Mouse (Mus musculus): ENCODE measurements at regions not wholly inside any gene's neighbourhood (a gene's known extent, or its start where the extent isn't known, plus 50 kb on each side); places are given as distances from the start of the nearest gene placed in this dataset.

DNA sequence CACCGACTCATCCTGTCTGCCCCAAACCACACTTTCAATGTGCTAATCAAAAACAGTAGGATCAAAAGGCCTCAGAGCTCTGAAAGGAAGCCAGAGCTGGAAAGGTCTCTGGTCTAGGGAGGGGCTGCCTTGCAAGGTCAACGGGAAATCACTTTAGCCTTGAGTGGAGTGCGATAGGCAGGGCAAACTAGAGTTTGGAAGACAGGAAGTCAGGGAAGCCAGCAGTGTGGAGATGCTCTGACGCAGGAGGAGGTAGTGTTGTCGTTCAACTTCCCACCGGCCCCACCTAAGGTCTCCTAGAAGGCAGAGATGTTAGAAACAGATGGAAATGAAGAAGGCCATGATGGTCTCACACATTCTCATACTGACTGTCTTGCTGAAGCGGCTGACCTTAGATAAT, 52.0 kb upstream of the Trp53i11 start:
- Histone ChIP-seq H3K9me3 (replicated peaks; ENCODE audit: control insufficient read depth, low read length) (no peaks in the 10 kb centered on the region), H3K4me1 (ENCODE audit: control insufficient read depth, insufficient read depth, low read length) (peaks cover 6% of the 10 kb centered on the region; the same call in 1 of the 2 replicates), H3K36me3 (ENCODE audit: control insufficient read depth, insufficient read depth, low read length) (no peaks in the 10 kb centered on the region), H3K4me2 (ENCODE audit: low read length) (no peak overlapping the region), H3K27me3 (replicated peaks; ENCODE audit: control insufficient read depth, insufficient read depth, low read length) (no peaks in the 10 kb centered on the region), H3K4me3 (ENCODE audit: low read depth, low read length) (no peak overlapping the region), H3K27ac (ENCODE audit: low read depth, low read length) (no peak overlapping the region), H3K9ac (ENCODE audit: low read length) (no peak overlapping the region)
- ATAC-seq: no peak
- no peak for DNase-seq (ENCODE audit: low spot score)
- WGBS: 87% methylated on average over 7 of the region's 7 CpGs

DNA sequence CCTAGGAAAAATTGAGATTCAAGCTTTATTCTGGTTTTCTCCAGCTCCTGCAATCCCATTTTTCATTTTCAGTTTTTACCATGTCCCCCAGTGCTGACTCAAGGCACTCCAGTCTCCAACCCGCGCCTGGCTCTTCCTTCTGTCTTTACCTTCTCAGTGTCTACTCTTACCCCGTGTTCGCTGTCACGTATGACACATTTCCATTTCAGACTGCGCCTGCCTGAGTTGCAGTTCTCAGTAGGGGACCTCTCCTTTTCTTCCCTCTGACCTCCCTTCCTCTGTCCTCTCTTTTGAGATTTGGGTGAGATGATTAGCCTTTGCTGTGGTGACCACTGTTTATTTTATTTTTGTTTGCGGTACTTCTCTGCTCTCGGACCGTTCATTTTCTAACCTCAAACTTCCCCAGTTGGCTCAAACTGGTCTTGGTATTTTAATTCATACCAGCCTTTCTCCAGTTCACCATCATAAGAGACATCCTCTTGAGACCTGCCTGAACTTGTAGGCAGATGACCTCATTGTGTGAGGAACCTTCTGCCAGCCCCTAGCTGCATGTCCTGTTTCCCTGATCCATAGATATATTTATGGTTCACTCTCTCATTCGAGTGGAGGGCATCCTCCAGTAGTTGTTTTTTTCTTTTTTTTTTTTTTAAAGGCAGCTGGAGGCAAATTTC, 53.9 kb upstream of the Trp53i11 start:
- Histone ChIP-seq H3K4me3 (ENCODE audit: low read depth, low read length) (no peak overlapping the region), H3K36me3 (ENCODE audit: control insufficient read depth, insufficient read depth, low read length) (no peaks in the 10 kb centered on the region), H3K27me3 (replicated peaks; ENCODE audit: control insufficient read depth, insufficient read depth, low read length) (no peaks in the 10 kb centered on the region), H3K9me3 (replicated peaks; ENCODE audit: control insufficient read depth, low read length) (no peaks in the 10 kb centered on the region), H3K4me2 (ENCODE audit: low read length) (no peak overlapping the region), H3K9ac (ENCODE audit: low read length) (no peak overlapping the region), H3K4me1 (ENCODE audit: control insufficient read depth, insufficient read depth, low read length) (peaks cover 6% of the 10 kb centered on the region; the same call in 1 of the 2 replicates), H3K27ac (ENCODE audit: low read depth, low read length) (no peak overlapping the region)
- DNase-seq (ENCODE audit: low spot score) (no peak), ATAC-seq (no peak)
- WGBS: 85% methylated on average over 10 of the region's 10 CpGs

DNA sequence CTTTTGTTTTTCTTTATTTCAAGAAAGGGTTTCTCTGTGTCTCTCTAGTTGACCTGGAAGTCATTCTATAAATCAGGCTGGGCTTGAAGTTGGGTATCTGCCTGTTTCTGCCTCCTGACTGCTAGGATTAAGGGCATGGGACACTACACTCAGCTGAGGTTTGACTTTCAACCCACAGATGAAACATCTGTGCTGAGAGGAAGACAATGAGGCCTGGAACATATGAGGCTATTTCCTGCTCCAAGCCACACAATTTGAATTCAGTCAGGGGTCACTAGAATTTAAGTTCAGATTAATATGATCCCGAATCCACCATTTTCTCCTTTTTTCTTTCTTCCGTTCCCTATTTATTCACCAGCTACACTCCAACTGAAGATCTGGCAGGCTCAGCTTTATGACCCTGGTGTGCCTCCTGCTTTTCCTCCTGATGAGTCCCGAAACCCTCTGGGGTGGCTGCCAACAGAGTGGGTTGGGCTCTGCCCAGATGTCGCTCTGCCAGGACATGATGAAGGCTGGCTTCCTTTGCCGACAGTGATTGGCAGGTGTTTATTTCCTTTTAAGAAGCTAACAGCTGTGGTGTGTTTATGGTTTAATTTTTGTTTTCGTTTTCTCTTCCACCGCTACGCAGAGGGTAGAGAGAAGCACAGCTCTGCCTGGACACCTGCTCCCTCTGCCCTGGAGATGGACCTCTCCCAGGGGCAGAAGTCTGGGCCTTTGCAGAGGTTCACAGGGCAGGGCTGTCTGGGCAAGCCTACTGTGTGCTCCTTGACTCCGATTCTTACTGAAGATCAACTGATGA, 55.3 kb upstream of the Trp53i11 start:
- DNase-seq (ENCODE audit: low spot score): peak; percentile 84
- Histone ChIP-seq H3K9ac (ENCODE audit: low read length) (no peak overlapping the region), H3K36me3 (ENCODE audit: control insufficient read depth, insufficient read depth, low read length) (no peaks in the 10 kb centered on the region), H3K27ac (ENCODE audit: low read depth, low read length) (peak overlapping the region; percentile 46; the same call in 1 of the 2 replicates), H3K4me3 (ENCODE audit: low read depth, low read length) (no peak overlapping the region), H3K4me2 (ENCODE audit: low read length) (no peak overlapping the region), H3K4me1 (ENCODE audit: control insufficient read depth, insufficient read depth, low read length) (peaks cover 6% of the 10 kb centered on the region; the same call in 1 of the 2 replicates), H3K9me3 (replicated peaks; ENCODE audit: control insufficient read depth, low read length) (no peaks in the 10 kb centered on the region), H3K27me3 (replicated peaks; ENCODE audit: control insufficient read depth, insufficient read depth, low read length) (no peaks in the 10 kb centered on the region)
- ATAC-seq: peak; percentile 74
- 42% methylated on average over 9 of the region's 9 CpGs for WGBS

DNA sequence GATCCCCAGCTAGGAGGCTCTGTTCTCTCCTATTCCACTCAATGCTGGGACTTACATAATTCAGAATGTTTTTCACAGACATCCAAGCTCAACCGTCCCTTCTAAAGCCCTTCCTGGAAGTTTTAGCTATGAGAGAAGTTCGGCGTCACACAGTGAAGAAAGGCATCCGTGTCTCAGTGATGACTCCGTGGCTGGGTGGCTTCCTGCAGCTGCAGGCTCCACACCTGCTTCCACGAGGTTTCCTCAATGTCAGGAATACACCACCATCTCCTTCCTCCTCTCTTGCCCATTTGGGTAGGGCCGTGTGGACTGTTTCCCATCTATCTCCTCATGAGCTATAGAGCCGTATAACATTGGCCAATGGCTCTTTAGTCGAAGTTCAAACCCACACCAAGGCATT, 56.1 kb upstream of the Trp53i11 start:
- Histone ChIP-seq H3K27me3 (replicated peaks; ENCODE audit: control insufficient read depth, insufficient read depth, low read length) (no peaks in the 10 kb centered on the region), H3K9me3 (replicated peaks; ENCODE audit: control insufficient read depth, low read length) (no peaks in the 10 kb centered on the region), H3K27ac (ENCODE audit: low read depth, low read length) (no peak overlapping the region; the same call in 1 of the 2 replicates), H3K9ac (ENCODE audit: low read length) (no peak overlapping the region), H3K4me3 (ENCODE audit: low read depth, low read length) (no peak overlapping the region), H3K4me2 (ENCODE audit: low read length) (no peak overlapping the region), H3K4me1 (ENCODE audit: control insufficient read depth, insufficient read depth, low read length) (peaks cover 6% of the 10 kb centered on the region; the same call in 1 of the 2 replicates), H3K36me3 (ENCODE audit: control insufficient read depth, insufficient read depth, low read length) (no peaks in the 10 kb centered on the region)
- ATAC-seq (no peak), DNase-seq (ENCODE audit: low spot score) (no peak)
- 91% methylated on average over 9 of the region's 9 CpGs for WGBS

DNA sequence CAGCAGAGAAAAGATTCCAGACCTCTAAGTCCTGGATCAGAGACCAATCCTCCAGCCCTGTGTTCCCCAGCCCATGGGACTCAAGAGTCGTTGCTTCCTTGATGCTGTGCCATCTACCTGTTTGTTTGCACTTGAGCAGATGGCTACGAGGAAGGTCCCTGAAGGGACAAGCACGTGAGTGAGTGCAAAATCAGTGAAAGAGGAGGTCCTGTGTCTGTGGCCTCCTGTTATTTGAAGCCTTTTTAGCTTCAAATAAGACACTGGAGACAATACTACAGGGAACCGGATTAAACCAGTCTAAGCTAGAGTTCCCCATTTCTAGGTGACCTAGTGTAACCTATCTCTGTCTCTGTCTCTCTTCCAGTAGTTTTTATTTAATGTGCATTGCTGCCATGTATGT, 58.2 kb upstream of the Trp53i11 start:
- 63% methylated on average over 4 of the region's 4 CpGs for WGBS
- no peaks in the 10 kb centered on the region for H3K9me3 ChIP-seq (replicated peaks; ENCODE audit: control insufficient read depth, low read length)
- ATAC-seq (no peak), DNase-seq (ENCODE audit: low spot score) (no peak)
- H3K4me3 ChIP-seq (ENCODE audit: low read depth, low read length): no peak overlapping the region
- no peaks in the 10 kb centered on the region for H3K36me3 ChIP-seq (ENCODE audit: control insufficient read depth, insufficient read depth, low read length)
- H3K4me1 ChIP-seq (ENCODE audit: control insufficient read depth, insufficient read depth, low read length): peaks cover 6% of the 10 kb centered on the region; the same call in 1 of the 2 replicates
- H3K4me2 ChIP-seq (ENCODE audit: low read length): no peak overlapping the region
- no peak overlapping the region for H3K27ac ChIP-seq (ENCODE audit: low read depth, low read length)
- no peak overlapping the region for H3K9ac ChIP-seq (ENCODE audit: low read length)
- H3K27me3 ChIP-seq (replicated peaks; ENCODE audit: control insufficient read depth, insufficient read depth, low read length): no peaks in the 10 kb centered on the region

DNA sequence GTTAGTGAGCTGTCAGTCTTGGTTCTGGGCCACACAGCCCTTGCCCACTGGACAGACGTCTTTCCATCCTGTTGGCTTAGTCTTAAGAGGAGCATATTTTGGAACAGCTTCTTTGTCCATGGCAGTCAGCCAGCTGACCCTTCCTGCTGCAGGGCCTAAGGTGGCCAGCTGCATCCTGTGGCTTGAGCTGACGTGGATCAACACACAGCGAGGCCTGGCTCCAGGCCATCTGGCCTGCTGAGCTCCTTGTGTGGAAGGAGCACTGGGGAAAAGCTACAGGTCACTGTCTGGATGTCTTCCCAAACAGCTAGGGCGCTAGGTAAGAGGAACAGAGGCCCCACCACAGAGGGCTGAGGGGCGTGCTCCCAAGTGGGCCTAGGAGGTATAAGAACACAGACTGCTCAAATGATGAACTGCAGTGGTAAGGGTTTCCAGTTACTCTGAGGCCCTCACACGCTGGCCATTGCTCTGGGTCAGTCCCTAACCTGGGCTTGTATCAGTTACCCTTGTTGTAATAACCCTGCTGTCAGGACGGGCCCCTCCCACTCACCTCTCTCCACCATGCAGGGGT, 60.7 kb upstream of the Trp53i11 start:
- WGBS: 55% methylated on average over 7 of the region's 7 CpGs
- H3K27me3 ChIP-seq (replicated peaks; ENCODE audit: control insufficient read depth, insufficient read depth, low read length): no peaks in the 10 kb centered on the region
- H3K9me3 ChIP-seq (replicated peaks; ENCODE audit: control insufficient read depth, low read length): no peaks in the 10 kb centered on the region
- H3K9ac ChIP-seq (ENCODE audit: low read length): no peak overlapping the region
- peak overlapping the region; percentile 27; the same call in 1 of the 2 replicates for H3K27ac ChIP-seq (ENCODE audit: low read depth, low read length)
- H3K4me1 ChIP-seq (ENCODE audit: control insufficient read depth, insufficient read depth, low read length): no peaks in the 10 kb centered on the region; the same call in 1 of the 2 replicates
- peak; percentile 44 for DNase-seq (ENCODE audit: low spot score)
- H3K36me3 ChIP-seq (ENCODE audit: control insufficient read depth, insufficient read depth, low read length): no peaks in the 10 kb centered on the region
- no peak for ATAC-seq
- H3K4me2 ChIP-seq (ENCODE audit: low read length): no peak overlapping the region
- H3K4me3 ChIP-seq (ENCODE audit: low read depth, low read length): no peak overlapping the region

DNA sequence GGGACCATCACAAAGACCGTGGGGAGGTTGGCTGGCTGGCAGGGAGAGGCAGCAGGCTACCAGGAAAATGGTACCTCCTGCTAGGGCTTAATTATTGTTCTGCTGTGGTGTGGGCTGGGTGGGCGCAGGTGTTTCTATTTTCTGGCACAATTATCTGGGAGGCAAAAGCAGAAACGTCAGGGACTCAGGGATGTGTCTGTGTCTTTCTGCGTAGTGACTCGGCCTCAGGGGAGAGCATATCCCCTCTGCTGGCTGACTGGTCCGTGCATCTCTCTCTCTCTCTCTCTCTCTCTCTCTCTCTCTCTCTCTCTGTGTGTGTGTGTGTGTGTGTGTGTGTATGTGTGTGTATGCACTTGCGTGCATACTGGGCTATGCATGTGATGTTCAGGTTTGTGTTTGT, 61.2 kb upstream of the Trp53i11 start:
- Histone ChIP-seq H3K9ac (ENCODE audit: low read length) (no peak overlapping the region), H3K4me3 (ENCODE audit: low read depth, low read length) (no peak overlapping the region), H3K9me3 (replicated peaks; ENCODE audit: control insufficient read depth, low read length) (no peaks in the 10 kb centered on the region), H3K4me2 (ENCODE audit: low read length) (no peak overlapping the region), H3K4me1 (ENCODE audit: control insufficient read depth, insufficient read depth, low read length) (no peaks in the 10 kb centered on the region; the same call in 1 of the 2 replicates), H3K27ac (ENCODE audit: low read depth, low read length) (peak overlapping the region; percentile 27; the same call in 1 of the 2 replicates), H3K36me3 (ENCODE audit: control insufficient read depth, insufficient read depth, low read length) (no peaks in the 10 kb centered on the region), H3K27me3 (replicated peaks; ENCODE audit: control insufficient read depth, insufficient read depth, low read length) (no peaks in the 10 kb centered on the region)
- DNase-seq (ENCODE audit: low spot score) (no peak), ATAC-seq (no peak)
- WGBS: 56% methylated on average over 7 of the region's 7 CpGs

DNA sequence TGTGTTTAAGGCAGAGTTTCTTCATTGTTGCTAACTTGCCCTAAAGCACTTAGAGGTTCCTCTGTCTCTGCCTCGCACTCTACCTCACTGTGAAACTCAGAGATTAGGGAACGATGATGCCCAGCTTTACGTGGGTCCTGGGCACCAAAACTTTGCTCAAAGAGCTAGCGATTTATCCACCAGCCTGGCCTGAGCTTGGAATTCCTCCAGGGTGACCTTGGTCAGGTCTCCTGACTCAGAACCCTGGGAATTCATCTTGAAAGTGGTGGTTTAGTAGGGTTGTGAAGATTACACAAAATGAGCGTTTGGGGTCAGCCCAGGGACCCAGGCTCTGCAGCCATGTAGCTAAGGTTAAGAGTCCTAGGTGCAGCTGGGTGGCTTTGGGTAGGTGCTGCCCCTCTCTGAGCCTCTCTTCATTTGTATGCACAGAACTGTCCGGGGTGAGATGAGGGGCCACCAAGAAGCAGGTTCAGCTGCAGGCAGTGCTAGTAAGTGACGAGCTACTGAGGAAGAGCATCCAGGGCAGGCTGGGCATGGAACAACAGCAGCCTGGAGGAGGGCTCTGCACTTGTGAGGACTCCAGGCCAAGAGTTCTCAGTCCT, 62.4 kb upstream of the Trp53i11 start:
- Histone ChIP-seq H3K4me1 (ENCODE audit: control insufficient read depth, insufficient read depth, low read length) (no peaks in the 10 kb centered on the region; the same call in 1 of the 2 replicates), H3K4me2 (ENCODE audit: low read length) (no peak overlapping the region), H3K27me3 (replicated peaks; ENCODE audit: control insufficient read depth, insufficient read depth, low read length) (no peaks in the 10 kb centered on the region), H3K27ac (ENCODE audit: low read depth, low read length) (no peak overlapping the region), H3K4me3 (ENCODE audit: low read depth, low read length) (no peak overlapping the region), H3K9me3 (replicated peaks; ENCODE audit: control insufficient read depth, low read length) (no peaks in the 10 kb centered on the region), H3K36me3 (ENCODE audit: control insufficient read depth, insufficient read depth, low read length) (no peaks in the 10 kb centered on the region), H3K9ac (ENCODE audit: low read length) (no peak overlapping the region)
- DNase-seq (ENCODE audit: low spot score) (no peak), ATAC-seq (no peak)
- WGBS: 86% methylated on average over 7 of the region's 7 CpGs

Data from forebrain, embryonic 14.5 days (tissue).